Mouse (Mus musculus): Measurements from ENCODE around the gene Trhr2.

Trhr2 gene

GRCm38 (mm10) chr8:122354157-122354556 lies 6.4 kb downstream of the Trhr2 start:
- no peak for DNase-seq

GRCm38 (mm10) chr8:122350309-122351089 lies 10.0 kb downstream of the Trhr2 start:
- DNase-seq = no peak

- DNase-seq = no peak
These were observed 10.9 kb downstream of the Trhr2 start for GRCm38 (mm10) chr8:122349357-122350297.

- DNase-seq = peak; percentile 59
These were observed 12.6 kb downstream of the Trhr2 start for GRCm38 (mm10) chr8:122347811-122348552.

GRCm38 (mm10) chr8:122345181-122346095 lies 15.1 kb downstream of the Trhr2 start:
- DNase-seq = no peak

- no peak for DNase-seq
These were observed 16.3 kb downstream of the Trhr2 start for GRCm38 (mm10) chr8:122344219-122344618.

- DNase-seq = no peak
These were observed 16.8 kb downstream of the Trhr2 start for GRCm38 (mm10) chr8:122343758-122344157.

GRCm38 (mm10) chr8:122343341-122343740 lies 17.2 kb downstream of the Trhr2 start:
- no peak for DNase-seq

- DNase-seq = no peak
These were observed 17.7 kb downstream of the Trhr2 start for GRCm38 (mm10) chr8:122342806-122343209.

GRCm38 (mm10) chr8:122342362-122342761 lies 18.2 kb downstream of the Trhr2 start:
- no peak for DNase-seq

GRCm38 (mm10) chr8:122341790-122342189 lies 18.8 kb downstream of the Trhr2 start:
- DNase-seq = no peak

GRCm38 (mm10) chr8:122340761-122341160 lies 19.8 kb downstream of the Trhr2 start:
- no peak for DNase-seq

GRCm38 (mm10) chr8:122338852-122339251 lies 21.7 kb downstream of the Trhr2 start:
- DNase-seq = no peak

GRCm38 (mm10) chr8:122336251-122336910 lies 24.2 kb downstream of the Trhr2 start:
- peak; percentile 68 for DNase-seq

GRCm38 (mm10) chr8:122335638-122336250 lies 24.8 kb downstream of the Trhr2 start:
- peak; percentile 33 for DNase-seq

- DNase-seq = no peak
These were observed 25.6 kb downstream of the Trhr2 start for GRCm38 (mm10) chr8:122334791-122335490.

GRCm38 (mm10) chr8:122333531-122333930 lies 27.0 kb downstream of the Trhr2 start:
- DNase-seq = no peak

GRCm38 (mm10) chr8:122332753-122333506 lies 27.6 kb downstream of the Trhr2 start:
- peak; percentile 83 for DNase-seq

GRCm38 (mm10) chr8:122331134-122331523 lies 29.4 kb downstream of the Trhr2 start:
- no peak for DNase-seq

All from right cerebral cortex, postnatal 4 days (tissue).